Mouse (Mus musculus) liver, embryonic 14.5 days (tissue): Measurements from ENCODE around the gene Appbp2.

Experiments
- CTCF ChIP-seq: IDR thresholded peaks from 2 replicates; pipeline ENCODE4 v1.5.1; 2016; ENCODE audit warnings: antibody characterized with exemption, low read depth, control low read depth
- EP300 ChIP-seq: IDR thresholded peaks from 2 replicates; pipeline ENCODE4 v1.6.1; 2016; ENCODE audit warnings: antibody characterized with exemption, low read depth

GRCm38 (mm10) chr11:85189110-85189509 is 45.8 kb downstream of the Appbp2 start:
- TF ChIP-seq EP300: 0 out of 2 replicates have a peak, but pooled peaks have one; percentile 18
- no peak for TF ChIP-seq CTCF
